8 mouse cellular contexts compared by ENCODE assay signal in genomic region chr7:78990302-78991038, GRCm38 (mm10).
A peak's percentile ranks its signal among the peaks of the same experiment; 100 is the strongest.
DNase-seq lines count a peak whose midpoint lies in the region; ATAC-seq and TF ChIP-seq lines count a peak whose summit lies in the region.

No protein-coding gene starts in this region.

- H3K27ac ChIP-seq in embryonic facial prominence, embryonic 10.5 days (replicated peaks), result peak overlapping the region; percentile 79
- no peak overlapping the region for H3K27ac ChIP-seq in hindbrain, embryonic 14.5 days
- H3K27ac ChIP-seq in midbrain, embryonic 11.5 days (ENCODE audit: low read depth, low read length), result no peak overlapping the region

- TF ChIP-seq CTCF in E14TG2a.4 (conservative IDR thresholded peaks at IDR 0.05; ENCODE audit: low read length), result no peak

- peak; percentile 72; the same call in 1 of the 2 replicates for ATAC-seq in hindbrain, embryonic 14.5 days (ENCODE audit: low FRiP score)
- peak; percentile 92 for ATAC-seq in midbrain, embryonic 11.5 days (ENCODE audit: low FRiP score)

- intact Hi-C loops in gastrocnemius, postnatal 14 days (cut with DNase I; ENCODE audit: low total_unique reads), result no loop called here

- peaks cover 17% of the 10 kb centered on the region for H3K27me3 ChIP-seq in E14TG2a.4 (ENCODE audit: insufficient read depth, low read length)
- peaks cover 10% of the 10 kb centered on the region; the same call in 1 of the 2 replicates for H3K27me3 ChIP-seq in embryonic facial prominence, embryonic 10.5 days (replicated peaks; ENCODE audit: low read depth, poor library complexity, severe bottlenecking)
- 0 out of 2 replicates have a peak, but pooled peaks cover 5% of the 10 kb centered on the region for H3K27me3 ChIP-seq in hindbrain, embryonic 14.5 days (ENCODE audit: control insufficient read depth, insufficient read depth, low read length)
- H3K27me3 ChIP-seq in midbrain, embryonic 11.5 days (ENCODE audit: control insufficient read depth, insufficient read depth, low read length), result no peaks in the 10 kb centered on the region

- H3K9ac ChIP-seq in hindbrain, embryonic 14.5 days, result peak overlapping the region; percentile 57
- H3K9ac ChIP-seq in midbrain, embryonic 11.5 days (ENCODE audit: low read length), result peak overlapping the region; percentile 68

- peaks cover 13% of the 10 kb centered on the region for H3K4me1 ChIP-seq in E14TG2a.4 (replicated peaks; ENCODE audit: low read depth, low read length)
- H3K4me1 ChIP-seq in embryonic facial prominence, embryonic 10.5 days, result peaks cover 25% of the 10 kb centered on the region
- peaks cover 4% of the 10 kb centered on the region for H3K4me1 ChIP-seq in hindbrain, embryonic 14.5 days (replicated peaks; ENCODE audit: control insufficient read depth, insufficient read depth, low read length)
- peaks cover 4% of the 10 kb centered on the region; the same call in 1 of the 2 replicates for H3K4me1 ChIP-seq in midbrain, embryonic 11.5 days (ENCODE audit: control insufficient read depth, insufficient read depth, low read length)

- WGBS in embryonic facial prominence, embryonic 10.5 days, result 3% methylated on average over 27 of the region's 27 CpGs
- 5% methylated on average over 27 of the region's 27 CpGs for WGBS in hindbrain, embryonic 14.5 days
- 4% methylated on average over 27 of the region's 27 CpGs for WGBS in midbrain, embryonic 11.5 days

- H3K9me3 ChIP-seq in E14TG2a.4 (ENCODE audit: low read length), result no peaks in the 10 kb centered on the region
- no peaks in the 10 kb centered on the region for H3K9me3 ChIP-seq in embryonic facial prominence, embryonic 10.5 days
- H3K9me3 ChIP-seq in hindbrain, embryonic 14.5 days (ENCODE audit: control insufficient read depth, low read length), result no peaks in the 10 kb centered on the region
- no peaks in the 10 kb centered on the region for H3K9me3 ChIP-seq in midbrain, embryonic 11.5 days (ENCODE audit: control insufficient read depth, low read length)

- H3K4me3 ChIP-seq in E14TG2a.4 (replicated peaks; ENCODE audit: low read length), result peak overlapping the region; percentile 69
- H3K4me3 ChIP-seq in embryonic facial prominence, embryonic 10.5 days, result peak overlapping the region; percentile 62
- H3K4me3 ChIP-seq in hindbrain, embryonic 14.5 days (replicated peaks; ENCODE audit: low read length), result peak overlapping the region; percentile 41
- H3K4me3 ChIP-seq in midbrain, embryonic 11.5 days (ENCODE audit: low read depth, low read length), result peak overlapping the region; percentile 36

- DNase-seq in gastrocnemius, postnatal 14 days, result peak; percentile 24
- no peak for DNase-seq in gastrocnemius, adult 8-10 months (ENCODE audit: low spot score in 2 of 2)
- peak; percentile 86 for DNase-seq in embryonic facial prominence, embryonic 10.5 days (ENCODE audit: low spot score)
- DNase-seq in hindbrain, embryonic 14.5 days (ENCODE audit: low spot score), result peak; percentile 62
- DNase-seq in midbrain, embryonic 11.5 days (ENCODE audit: low spot score, missing footprints), result peak; percentile 93
- DNase-seq in urinary bladder, postnatal 14 days (ENCODE audit: low spot score), result peak; percentile 52
- DNase-seq in thymus, postnatal 25 days, result no peak

- peak overlapping the region; percentile 90 for H3K4me2 ChIP-seq in hindbrain, embryonic 14.5 days (replicated peaks)
- peak overlapping the region; percentile 74 for H3K4me2 ChIP-seq in midbrain, embryonic 11.5 days

- H3K36me3 ChIP-seq in E14TG2a.4 (ENCODE audit: insufficient read depth, low read length), result no peaks in the 10 kb centered on the region
- H3K36me3 ChIP-seq in embryonic facial prominence, embryonic 10.5 days (replicated peaks), result no peaks in the 10 kb centered on the region
- H3K36me3 ChIP-seq in hindbrain, embryonic 14.5 days (replicated peaks; ENCODE audit: control insufficient read depth, insufficient read depth), result no peaks in the 10 kb centered on the region
- H3K36me3 ChIP-seq in midbrain, embryonic 11.5 days (ENCODE audit: control insufficient read depth, insufficient read depth, low read length), result no peaks in the 10 kb centered on the region

Comparison
In these comparisons a context has a peak if more than half of its experiments do, and no peak if none do; other contexts are left out.
1. DNase-seq: peak in gastrocnemius, postnatal 14 days (single experiment), embryonic facial prominence, embryonic 10.5 days (single experiment), hindbrain, embryonic 14.5 days (single experiment), midbrain, embryonic 11.5 days (single experiment) and urinary bladder, postnatal 14 days (single experiment); none in gastrocnemius, adult 8-10 months (0 of 2) and thymus, postnatal 25 days (single experiment).
2. Peak in every context shown above with its lines, with median percentiles within 50 percentile points of each other: H3K4me3 ChIP-seq.